8 mouse cellular contexts compared by ENCODE assay signal in the genomic region with DNA sequence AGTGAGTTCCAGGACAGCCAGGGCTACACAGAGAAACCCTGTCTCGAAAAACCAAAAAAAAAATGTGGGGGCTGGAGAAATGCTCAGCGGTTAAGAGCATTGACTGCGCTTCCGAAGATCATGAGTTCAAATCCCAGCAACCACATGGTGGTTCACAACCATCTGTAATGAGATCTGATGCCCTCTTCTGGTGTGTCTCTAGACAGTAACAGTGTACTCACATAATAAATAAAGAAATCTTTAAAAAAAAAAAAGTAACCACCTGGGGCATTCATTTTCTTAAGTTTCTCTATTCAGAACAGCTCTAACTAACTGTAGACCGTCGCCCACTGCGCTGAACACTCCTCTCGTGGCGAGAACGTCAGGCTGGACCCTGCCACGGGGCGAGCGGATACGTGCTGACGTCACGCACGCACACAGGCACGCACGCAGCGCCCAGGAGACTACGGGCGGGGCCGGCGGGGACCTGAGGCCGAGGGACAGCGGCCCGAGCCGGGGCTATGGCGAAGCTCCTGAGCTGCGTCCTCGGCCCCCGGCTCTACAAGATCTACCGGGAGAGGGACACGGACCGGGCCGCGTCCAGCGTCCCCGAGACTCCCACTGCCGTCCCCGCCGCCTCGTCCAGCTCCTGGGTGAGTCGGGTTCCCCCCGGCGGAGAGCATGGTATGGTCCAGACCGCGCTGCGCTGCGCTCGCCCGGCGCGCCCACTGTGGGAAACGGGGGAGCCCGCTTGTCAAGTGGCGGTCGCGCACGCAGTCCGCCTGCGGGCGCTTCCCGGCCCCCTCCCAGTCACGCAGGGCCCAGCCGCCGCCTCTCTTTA. TPM values are rescaled to one million over a fixed set of nuclear protein-coding genes. Genes with fewer than 3 reads are reported as not detected.
DNase-seq lines count a peak whose midpoint lies in the region; ATAC-seq lines count a peak whose summit lies in the region.

A gene (plus strand): TSS at position 439 of the 820 bp plus-strand sequence.

- H3K27me3 ChIP-seq in hindbrain, embryonic 13.5 days = no peaks in the 10 kb centered on the region

- 3% methylated on average over 60 of the region's 67 CpGs for WGBS in hindbrain, embryonic 13.5 days

- H3K9me3 ChIP-seq in hindbrain, embryonic 13.5 days = no peaks in the 10 kb centered on the region

- peak within 1 kb of the TSS; percentile 60 for H3K4me3 ChIP-seq in hindbrain, embryonic 13.5 days

- peak within 1 kb of the TSS; percentile 68 for H3K4me2 ChIP-seq in hindbrain, embryonic 13.5 days

- H3K36me3 ChIP-seq in hindbrain, embryonic 13.5 days = peaks cover 30% of the 10 kb centered on the region

- peaks cover 15% of the 10 kb centered on the region for H3K4me1 ChIP-seq in hindbrain, embryonic 13.5 days (replicated peaks)

- peak within 1 kb of the TSS; percentile 90 for H3K9ac ChIP-seq in hindbrain, embryonic 13.5 days

- H3K27ac ChIP-seq in hindbrain, embryonic 13.5 days = peak within 1 kb of the TSS; percentile 98

- peak; percentile 97 for DNase-seq in NIH3T3 (ENCODE audit: low read depth)
- peak; percentile 97 to 98 for DNase-seq in cerebellum, postnatal 10 days
- peak; percentile 88 to 93 for DNase-seq in frontal cortex, postnatal 14 days (ENCODE audit: low spot score in 2 of 2)
- DNase-seq in layer of hippocampus, postnatal 25 days (ENCODE audit: extremely low spot score in 1 of 2, low spot score in 1 of 2) = peak; percentile 86 to 94
- peak; percentile 95 for DNase-seq in lung, postnatal 25 days (ENCODE audit: low spot score)
- DNase-seq in retina, embryonic 14.5 days (ENCODE audit: low spot score) = peak; percentile 93
- peak; percentile 95 for DNase-seq in thymus, postnatal 4 days

- ATAC-seq in hindbrain, embryonic 13.5 days (ENCODE audit: low FRiP score) = peak; percentile 98

RNA-seq across cellular contexts. Expression of the gene that starts here (rescaled TPM):
- polyA plus RNA-seq in hindbrain, embryonic 13.5 days (2015; fragmentation: Nextera tagmentation; extraction: Ambion mirVana) = 86.9 and 93.8 TPM in 2 replicates
- 10 to 100 TPM; 97.9 to 98.1 TPM for total RNA-seq in layer of hippocampus, postnatal 25 days (2021)

Comparison
In these comparisons a context has a peak if more than half of its experiments do, and no peak if none do; other contexts are left out.
1. Peak in every context shown above with its lines: DNase-seq, ATAC-seq, H3K4me3 ChIP-seq and H3K27ac ChIP-seq.